Mouse (Mus musculus): ENCODE data around the gene Syk.

Syk gene

DNA sequence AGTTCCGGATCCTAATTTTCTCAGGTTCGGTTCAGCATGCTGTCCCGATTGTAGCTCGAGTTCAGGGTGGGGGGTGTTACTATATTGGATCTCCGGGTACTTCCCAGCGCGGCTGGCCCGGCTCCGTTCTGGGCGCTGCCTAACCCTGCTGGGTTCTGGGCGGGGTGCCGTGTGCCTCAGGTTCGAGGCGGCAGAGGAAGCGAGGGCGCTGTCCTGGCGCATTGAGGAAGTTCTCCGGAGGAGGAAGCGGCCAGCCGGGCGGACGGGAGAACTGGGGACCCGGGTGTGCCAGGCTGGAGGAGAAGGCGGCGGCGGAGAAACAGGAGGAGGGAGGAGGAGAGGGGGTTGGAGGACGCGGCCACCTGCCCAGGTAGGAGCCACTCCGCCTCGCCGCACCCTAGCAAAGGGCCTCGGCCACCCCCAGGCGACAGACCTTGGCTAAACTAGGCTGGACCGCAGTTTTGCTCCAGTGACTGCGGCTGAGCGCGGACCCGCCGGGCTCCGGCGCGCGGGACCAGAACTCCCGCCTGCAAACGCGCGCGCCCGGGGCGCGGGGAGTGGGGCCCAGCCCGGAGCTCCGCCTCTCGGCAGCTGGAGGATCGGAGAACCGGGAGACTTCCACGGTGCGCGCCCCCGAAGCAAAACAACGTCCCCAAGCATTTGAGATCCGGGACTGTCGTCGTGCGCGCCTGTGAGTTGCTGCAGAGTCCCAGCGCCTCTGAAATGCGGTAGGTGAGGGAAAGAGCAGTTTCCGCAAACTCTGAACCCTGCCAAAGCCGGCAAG, at the start of gene Syk:
Syk (plus strand) TSS at position 296 of the 784 bp plus-strand sequence.
- no peak for DNase-seq (ENCODE audit: extremely low read depth, low read depth, low spot score)

DNA sequence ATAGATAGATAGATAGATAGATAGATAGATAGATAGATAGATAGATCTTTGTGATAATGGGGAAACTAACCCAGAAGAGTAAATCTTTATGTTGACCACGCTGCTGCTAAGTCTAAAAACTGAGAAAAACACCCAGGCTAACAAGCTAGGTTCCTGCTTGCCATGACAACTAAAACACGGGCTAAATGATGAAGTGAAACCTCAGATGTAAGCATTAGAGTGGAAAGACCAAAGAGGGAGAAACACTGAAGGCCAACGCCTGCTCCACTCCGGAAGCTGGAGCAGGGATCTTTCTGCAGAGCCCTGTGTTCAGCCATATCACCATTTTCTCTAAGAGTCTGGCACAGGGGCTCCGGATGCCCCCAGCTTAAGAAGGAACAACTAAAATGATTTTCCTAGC, 49.3 kb upstream of the Syk start:
- no peak for DNase-seq (ENCODE audit: extremely low read depth, low read depth, low spot score)

DNA sequence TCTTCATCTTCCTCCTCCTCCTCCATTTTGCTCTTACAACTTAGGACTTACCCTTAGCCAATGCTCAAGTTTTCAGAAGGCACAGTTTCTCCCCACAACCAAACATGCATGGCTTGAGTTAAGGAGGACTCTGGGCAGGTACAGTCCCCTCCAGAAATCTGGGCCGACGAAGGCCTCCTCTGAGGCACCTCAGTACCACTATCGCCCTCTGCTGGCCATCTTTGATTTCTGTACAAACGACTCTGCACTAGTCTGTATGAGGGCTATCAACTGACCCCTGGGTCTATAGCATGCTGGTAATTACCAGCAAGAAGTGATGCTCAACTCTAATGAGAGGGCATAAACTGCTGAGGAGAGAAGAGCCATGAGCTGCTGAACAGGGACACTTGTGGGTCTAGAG, 47.4 kb upstream of the Syk start:
- no peak for DNase-seq (ENCODE audit: extremely low read depth, low read depth, low spot score)

DNA sequence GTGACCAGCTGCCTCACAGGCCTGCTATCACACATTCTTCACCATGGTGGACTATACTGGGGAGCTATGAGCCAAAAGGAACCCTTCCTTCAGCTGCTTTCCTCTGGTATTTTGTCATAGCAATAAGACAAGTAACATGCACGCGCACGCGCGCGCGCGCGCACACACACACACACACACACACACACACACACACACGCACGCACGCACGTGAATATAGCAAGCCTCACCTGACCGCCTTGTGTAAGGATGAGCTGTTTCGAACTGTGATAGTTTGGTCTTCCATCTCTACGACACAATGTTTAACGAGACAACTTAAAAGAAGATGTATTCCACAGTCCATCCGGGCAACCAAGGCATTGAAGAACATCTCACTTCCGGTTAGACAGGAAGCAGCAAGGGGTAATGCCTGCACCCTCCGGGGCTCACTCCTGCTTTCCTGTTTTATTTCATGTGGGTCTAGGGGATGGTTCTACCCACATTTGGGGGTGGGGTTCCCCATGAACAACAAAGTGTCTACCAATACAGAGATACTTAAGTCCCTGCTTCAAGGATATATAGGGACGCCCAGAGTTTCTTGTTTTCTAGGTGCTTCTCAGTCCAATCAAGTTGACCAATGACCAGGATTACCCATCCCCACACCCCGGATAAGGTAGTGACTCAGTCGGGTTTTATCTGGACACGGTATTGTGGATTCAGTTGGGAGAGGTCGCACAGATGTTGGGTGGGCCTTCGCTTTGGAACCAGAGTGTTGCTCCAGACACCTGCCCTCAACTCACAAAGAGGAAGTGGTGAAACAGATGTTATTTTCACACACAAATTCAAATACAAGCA, 45.0 kb upstream of the Syk start:
- no peak for DNase-seq (ENCODE audit: extremely low read depth, low read depth, low spot score)

DNA sequence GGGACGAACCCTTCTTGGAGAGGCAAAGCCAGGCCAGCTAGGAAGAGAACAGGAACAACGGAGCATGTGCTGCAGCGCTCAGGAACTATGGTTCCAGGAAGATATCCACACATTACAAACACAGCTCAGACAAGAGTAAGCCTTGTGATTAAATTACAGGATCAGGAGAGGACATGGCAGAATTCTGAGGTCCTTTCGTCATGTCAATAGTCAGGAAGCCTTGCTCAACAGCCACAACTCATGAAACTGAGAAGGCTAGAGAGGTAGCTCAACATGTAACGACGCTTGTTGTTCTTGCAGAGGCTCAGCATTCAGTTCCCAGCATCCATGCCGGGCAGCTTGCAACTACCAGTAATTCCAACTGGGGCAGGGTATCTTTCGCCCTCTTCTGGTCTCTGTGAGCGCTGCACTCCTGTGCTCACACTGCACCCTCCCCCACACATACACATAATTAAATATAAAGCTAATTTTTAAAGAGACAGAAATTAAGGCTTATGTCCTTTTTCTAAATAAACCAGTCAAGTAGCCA, 44.3 kb upstream of the Syk start:
- no peak for DNase-seq (ENCODE audit: extremely low read depth, low read depth, low spot score)

DNA sequence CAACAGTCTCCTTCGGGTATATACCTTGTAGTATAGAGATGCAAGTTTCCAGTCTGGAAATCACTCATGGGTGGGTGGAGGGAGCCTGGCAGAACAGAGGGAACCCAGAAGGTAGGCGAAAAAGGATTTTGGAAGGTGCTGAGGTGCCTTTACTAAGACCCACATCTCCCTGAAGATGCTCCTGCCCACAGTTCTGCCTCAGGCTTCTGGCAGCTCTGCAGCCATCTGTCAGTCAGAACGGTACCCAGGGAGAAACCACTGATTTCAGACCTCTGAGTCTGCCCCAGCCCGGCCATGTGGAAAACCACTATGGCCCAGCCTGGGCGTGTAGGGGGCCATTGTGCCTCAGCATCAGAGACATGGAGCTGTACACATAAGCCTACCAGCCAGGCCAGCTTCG, 43.5 kb upstream of the Syk start:
- DNase-seq (ENCODE audit: extremely low read depth, low read depth, low spot score), result no peak

DNA sequence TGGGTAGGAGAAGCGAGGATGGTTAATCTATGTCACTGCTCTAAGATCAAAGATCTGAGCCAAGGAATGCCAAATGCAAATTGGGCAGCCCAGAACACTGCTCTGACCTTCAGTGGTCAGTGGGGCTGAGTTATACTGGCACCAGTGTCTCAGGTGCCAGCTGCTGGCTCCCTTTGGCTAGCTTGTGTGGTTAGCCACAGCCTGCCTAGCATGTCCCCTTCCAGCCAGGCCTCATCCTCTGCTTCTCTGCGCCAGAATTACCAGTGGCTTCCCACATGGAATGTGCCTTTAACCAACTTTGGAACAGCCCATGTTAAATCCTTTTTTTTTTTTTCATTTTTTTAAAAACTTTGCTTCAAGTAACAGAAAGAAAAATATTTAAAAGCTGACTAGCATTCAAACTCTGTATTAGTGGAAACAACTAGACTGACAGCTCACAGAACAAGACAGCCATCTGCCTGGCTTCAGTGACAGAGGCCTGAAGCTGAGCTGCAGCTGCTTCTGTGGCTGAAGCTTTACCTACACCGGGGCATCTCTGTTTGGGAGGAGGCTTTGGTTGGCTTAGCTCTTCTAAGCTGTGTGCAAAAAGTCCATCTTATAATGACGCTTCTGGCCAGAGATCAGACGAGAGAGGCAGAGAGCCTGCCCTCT, 41.5 kb upstream of the Syk start:
- no peak for DNase-seq (ENCODE audit: extremely low read depth, low read depth, low spot score)

DNA sequence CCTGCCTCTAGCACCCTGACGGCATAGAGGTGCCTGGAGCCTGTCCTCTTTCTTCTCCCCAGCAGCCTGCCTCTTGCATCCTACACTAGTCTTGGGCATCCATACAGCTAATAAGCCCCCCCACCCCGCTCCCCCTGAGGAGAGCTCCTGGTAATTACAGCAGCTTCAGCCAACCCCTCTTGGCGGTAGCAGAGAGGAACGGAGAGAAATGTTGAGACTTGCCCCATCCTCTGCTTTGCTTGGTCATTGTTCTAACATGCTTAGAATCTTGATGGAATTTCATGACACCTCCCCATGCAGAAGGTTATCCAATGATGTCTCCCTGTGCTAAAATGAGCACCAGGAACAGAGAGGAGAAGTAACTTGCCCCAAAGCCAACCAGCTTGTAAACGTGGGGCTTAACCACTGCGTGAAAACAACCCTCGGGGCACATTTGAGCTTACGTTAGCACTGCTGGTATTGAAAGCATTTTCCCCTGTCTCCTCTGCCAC, 40.9 kb upstream of the Syk start:
- DNase-seq (ENCODE audit: extremely low read depth, low read depth, low spot score), result no peak

DNA sequence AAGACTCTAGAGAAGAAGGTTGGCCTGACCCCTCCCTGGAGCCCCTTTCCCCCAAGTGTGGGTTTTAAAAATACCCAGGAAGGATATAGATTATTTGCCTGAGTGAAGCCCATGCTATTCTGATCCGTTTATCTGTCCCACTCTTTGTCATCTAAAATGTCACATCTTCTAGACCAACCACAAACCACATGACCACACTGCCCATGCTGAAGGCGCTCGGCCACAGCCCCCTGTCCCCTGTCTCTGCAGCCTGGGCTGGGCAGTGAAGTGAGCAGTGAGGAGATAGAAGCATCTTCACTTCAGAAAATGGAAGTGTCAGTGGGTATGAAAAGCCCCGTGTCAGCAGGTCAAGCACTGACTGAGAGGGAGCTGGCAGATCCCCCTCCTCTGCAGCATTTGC, 40.3 kb upstream of the Syk start:
- DNase-seq (ENCODE audit: extremely low read depth, low read depth, low spot score), result no peak

DNA sequence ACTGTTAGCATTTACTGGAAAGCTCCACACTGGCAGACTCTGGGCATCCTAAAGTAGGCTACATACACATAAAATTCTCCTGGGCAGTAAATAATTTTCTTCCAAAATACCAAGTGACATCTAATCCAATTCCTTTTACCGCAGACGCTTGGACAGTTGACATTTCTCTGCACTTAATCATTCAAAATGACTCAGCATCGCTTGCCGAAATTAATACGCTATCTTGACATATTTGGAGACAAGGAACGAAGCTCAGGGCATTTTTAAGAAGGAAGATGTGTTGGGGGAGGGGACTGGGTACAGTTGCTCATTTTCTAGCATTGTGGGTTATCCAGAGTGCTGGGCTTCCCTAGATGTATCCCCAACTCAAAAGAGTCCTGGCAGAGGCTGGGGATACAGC, 36.7 kb upstream of the Syk start:
- DNase-seq (ENCODE audit: extremely low read depth, low read depth, low spot score), result no peak

DNA sequence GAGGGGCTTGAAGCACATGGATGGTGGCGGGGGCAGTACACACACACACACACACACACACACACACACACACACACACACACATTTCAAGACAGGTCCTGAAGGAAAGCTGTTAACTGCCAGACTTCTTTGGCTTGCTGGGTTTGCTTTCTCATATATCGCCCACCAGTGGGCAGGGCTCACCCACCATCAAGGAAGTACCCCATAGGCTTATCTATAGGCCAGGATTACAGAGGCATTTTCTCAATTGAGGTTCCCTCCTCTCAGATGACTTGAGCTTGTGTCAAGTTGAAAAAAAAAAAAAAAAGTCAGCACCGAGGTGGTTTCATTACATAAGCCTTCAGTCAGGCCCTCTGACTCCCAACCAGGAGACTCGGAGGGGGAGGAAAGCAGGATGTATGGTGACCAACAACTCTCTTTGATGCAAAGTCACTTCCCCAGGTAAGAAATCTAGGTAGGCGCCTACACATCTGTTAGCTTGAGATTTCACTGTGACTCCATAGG, 32.2 kb upstream of the Syk start:
- DNase-seq (ENCODE audit: extremely low read depth, low read depth, low spot score), result no peak

DNA sequence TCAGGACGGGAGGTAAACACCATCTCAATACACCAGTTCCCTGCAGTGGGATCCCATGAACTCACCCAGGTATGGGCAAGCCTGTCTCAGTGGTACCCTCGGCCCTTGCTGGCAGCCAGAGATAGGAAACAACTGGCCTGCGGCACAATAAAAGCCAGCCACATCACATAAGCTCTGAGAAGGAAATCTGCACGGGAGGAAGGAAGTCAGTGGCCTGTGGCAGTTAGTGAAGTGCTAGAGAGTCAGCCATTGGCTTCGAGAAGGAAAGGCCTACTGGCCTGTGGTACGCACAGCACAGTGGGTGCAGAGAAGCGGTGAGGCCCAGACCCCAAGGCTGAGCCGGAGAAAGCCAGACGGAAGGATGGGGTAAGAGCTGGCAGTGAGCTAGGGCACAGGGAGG, 31.7 kb upstream of the Syk start:
- DNase-seq (ENCODE audit: extremely low read depth, low read depth, low spot score), result no peak

DNA sequence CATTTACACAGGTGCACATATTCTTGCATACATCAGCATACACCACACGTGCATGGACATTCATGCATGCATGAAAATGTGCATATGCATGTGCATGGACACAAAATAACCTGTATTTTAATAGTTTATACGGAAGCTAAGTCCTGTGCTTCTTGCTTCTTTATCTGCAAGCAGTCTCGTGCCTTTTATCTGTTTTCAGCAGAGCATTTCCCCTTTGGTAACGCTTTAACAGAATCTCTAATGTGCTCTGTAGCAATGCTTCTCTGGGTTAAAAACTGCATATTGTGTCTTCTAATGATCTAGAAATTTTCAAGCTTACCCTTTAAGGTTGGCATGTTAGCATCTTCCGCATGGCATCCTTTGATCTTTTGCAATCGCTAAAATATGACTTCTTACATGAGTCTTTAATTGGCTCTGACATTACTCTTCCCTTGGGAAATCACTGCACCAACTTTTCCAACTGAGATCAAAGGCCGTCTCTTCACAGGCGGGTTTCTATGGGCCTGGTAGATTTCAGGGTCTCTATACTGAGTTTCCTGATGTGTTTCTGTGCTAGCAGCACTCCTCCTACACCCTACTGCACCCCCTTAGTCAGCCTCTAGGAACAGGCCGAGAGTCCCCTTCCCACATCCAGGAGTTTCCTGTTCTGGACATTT, 30.0 kb upstream of the Syk start:
- no peak for DNase-seq (ENCODE audit: extremely low read depth, low read depth, low spot score)

DNA sequence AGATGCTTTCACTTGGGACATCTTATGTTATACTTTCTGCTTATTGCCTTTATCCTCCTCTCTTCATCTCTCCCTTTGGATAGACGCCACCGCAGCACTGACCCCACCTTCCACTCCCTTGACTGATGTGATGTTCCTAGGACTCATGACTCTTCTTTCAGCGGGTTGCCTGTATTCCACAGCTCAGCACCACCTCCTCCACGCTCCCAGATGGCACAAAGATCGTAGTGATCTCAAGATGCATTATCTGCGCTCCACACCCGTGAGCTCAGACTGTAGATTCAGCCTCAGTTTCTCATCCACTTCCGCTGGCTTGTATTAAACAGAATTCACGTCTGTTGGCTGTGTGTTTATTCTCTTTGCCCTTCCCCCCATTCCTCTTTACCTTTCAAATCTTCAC, 28.3 kb upstream of the Syk start:
- no peak for DNase-seq (ENCODE audit: extremely low read depth, low read depth, low spot score)

DNA sequence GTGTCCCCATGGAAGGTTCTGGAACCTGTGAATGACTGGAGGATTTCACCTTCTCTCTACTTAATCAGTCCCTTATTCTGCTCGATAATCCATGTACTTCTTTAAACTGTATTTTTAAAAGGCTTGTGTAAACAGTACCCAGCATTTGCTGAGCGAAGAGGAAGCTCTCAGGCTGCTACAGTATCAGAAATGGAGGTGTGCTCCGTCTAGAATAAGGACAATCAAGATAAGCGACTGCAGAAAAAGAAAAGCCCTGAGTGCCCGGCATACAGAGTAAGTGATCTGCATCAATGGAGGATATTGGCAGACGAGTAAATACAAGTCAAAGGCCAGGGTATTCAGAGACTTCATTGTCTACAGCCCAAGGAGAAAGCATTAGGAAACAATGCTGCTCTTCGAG, 25.6 kb upstream of the Syk start:
- no peak for DNase-seq (ENCODE audit: extremely low read depth, low read depth, low spot score)

DNA sequence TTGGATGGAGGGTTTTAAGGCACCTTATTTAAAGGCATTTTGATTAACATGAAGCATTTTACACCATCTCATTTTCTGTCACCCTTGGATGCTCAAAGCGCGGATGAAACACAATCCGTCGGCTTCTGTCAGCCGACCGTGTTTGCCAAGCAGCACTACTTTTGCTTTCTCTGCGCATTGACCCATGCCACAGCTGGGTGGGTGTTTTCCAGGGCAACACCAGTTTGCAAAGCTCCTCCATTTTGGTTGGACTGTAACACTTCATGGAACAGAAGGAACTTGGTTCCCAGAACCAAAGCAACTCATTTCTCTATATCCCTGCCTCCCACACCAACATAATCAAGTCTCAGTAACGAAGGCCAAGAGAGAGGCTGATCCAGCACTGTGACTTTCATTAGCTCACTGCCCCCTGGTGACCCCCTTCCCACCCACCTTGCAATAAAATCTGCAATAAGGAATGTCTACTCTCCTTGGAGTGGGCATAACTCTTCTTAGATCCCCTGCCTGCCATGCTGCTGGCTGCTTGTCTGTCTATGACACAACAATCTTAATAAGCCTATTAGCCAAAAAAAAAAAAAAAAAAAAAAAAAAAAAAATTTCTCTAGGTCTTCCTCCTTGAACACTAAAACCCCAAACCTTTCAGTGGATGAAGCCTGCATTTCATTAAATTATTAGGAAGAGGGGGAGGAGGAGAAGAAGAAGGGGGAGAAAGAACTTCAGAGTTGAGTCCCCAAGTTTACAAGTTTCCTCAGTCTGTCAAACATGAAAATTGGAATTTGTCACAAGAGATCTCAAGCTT, 21.4 kb upstream of the Syk start:
- DNase-seq (ENCODE audit: extremely low read depth, low read depth, low spot score), result no peak

DNA sequence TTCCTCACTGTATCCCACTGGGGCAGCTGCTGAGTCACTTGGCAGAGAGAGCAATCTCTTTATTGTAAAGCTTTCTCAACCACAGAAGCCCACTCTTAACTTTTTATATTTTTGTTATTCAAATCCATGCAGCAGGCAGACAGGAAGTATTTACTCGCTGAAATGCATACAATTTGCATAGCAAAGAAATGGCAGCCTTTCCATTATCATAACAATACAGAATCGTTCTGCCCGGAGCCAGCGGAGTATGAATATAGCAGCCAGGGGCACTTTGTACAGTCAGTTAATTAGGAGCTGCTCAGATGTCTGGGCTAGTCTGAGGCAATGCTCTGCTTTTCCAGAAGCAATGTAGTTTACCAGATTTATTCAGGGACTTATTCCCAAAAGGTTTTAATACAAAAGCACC, 20.8 kb upstream of the Syk start:
- no peak for DNase-seq (ENCODE audit: extremely low read depth, low read depth, low spot score)

DNA sequence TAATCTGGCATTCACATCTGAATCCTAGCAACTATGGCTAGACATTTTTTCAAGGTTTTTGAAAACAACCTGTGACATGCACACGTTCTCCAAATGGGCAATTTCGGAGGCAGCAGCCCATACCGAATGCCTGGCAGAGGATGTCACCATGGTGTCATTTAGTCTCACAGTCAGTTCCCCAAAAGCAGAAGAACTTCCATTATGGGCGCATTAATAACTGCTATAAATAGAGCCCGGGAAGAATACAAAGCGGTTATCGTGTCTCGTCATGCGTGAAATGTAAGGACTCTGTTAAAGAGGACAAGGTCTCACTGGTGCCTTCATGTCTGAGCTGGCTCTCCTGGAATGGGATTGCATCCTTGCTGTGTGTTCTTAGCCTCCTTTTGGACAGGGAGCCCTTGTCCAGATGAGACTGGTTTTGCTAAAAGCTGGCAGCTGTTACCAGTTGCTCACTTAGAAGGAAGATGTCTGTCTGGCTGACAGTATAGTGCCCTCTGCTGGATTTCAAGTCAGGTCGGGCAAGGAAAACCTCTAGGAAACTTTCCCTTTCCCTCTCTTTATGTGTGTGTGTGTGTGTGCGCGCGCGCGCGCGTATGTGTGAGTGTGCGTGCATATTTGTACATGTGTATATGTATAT, 17.8 kb upstream of the Syk start:
- no peak for DNase-seq (ENCODE audit: extremely low read depth, low read depth, low spot score)

DNA sequence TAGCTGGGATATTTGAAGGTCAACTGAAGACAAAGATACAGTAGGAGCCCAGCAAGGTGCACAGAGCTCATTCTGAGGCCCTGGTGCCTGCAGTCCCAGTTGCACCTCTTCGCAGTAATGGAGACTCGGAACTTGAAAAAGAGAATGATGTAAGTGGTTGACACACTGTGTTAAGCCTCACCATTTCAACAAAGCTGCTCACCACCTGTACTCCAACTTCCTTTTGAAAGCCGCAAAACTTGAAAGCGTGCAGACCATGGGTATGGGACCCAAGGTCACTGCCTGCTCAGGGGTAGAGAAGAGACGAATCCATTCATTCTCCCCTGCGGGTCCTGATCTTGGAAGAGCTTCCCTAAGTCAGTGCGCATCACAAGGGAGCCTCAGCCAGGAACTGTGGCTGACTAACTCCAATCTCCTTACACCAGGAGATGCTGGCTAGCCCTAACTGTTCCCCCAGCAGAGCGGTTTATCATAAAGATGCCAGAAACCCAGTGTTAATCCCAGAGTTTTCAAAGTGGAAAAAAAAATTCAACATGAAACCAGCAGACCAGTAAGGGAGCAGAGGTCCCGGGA, 16.7 kb upstream of the Syk start:
- DNase-seq (ENCODE audit: extremely low read depth, low read depth, low spot score), result no peak
